Mouse (Mus musculus): ENCODE measurements around the gene Cort. TPM values are rescaled to one million over a fixed set of nuclear protein-coding genes. Genes with fewer than 3 reads are reported as not detected.

Gene Cort
- total RNA-seq, 2 experiments from 2014 or later, result 8.2 to 16.5 TPM

GRCm38 (mm10) chr4:149099369-149100017 lies 27.1 kb downstream of the Cort start, which contains the start of gene Pex14:
TSS of gene Pex14 (minus strand) at chr4:149099876.
- peak; percentile 91 to 93 for DNase-seq (ENCODE audit: low spot score in 2 of 2)

DNA sequence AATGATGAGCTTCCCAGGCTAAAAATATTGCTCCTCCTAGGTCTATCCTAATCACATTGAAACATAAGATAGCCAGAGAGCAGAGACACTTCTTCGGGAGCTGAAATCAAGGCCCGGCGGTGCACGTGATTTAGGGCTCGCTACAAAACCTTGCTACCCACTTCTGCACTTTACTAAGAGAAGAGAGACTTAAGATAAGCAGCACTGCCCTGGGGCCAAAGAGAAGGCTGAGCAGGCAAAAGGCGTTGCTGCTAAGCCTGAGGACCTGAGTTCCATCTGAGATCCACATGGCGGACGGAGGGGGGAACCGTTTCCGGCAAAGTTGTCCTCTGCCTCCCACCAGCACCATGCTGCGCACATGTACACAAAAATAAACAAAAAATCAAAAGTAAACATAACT lies 28.0 kb downstream of the Cort start:
- no peak for DNase-seq (ENCODE audit: low spot score in 2 of 2)

GRCm38 (mm10) chr4:149097956-149098355 lies 28.6 kb downstream of the Cort start:
- DNase-seq (ENCODE audit: low spot score in 2 of 2), result no peak

DNA sequence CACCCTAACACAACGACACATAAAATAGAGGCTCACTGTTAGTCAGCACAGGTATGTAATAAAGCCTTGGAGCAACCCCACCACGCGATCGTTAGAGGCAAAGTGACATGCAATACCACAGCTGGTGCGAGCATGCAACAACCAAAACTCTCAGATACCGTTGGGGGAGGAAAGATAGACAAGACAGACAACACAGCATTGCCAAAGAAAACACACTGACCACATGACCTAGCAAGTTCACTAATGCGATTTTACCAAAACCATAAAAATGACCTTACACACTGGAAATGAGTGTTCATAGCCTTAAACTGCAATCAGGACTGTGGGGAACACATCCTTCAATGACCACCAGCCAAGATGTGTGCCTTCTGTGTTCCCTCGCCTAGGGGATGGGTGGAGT lies 35.2 kb downstream of the Cort start:
- DNase-seq (ENCODE audit: low spot score in 2 of 2), result no peak

GRCm38 (mm10) chr4:149085381-149085780 lies 41.2 kb downstream of the Cort start:
- DNase-seq (ENCODE audit: low spot score in 2 of 2), result no peak

DNA sequence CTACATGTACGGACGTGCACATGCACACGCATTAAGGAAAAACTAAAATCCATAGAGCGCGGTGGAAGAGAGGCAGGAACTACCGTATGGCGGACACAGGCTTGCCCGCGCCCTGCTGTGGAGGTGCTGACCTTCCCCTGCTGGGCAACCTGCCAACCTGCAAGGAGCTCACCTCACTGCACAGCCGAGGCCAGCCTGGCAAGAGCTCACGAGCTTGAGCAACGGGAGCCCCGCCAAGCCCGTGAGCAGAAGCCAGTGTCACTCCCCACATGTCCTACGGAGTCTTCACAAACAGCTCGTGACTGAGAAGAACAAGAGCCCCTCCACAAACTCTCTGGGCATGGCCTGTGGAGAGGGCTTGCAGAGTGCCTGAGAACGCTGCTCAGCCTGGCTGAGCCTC lies 45.0 kb downstream of the Cort start:
- no peak for DNase-seq (ENCODE audit: low spot score in 2 of 2)

GRCm38 (mm10) chr4:149080111-149080510 lies 46.5 kb downstream of the Cort start:
- DNase-seq (ENCODE audit: low spot score in 2 of 2), result no peak

DNA sequence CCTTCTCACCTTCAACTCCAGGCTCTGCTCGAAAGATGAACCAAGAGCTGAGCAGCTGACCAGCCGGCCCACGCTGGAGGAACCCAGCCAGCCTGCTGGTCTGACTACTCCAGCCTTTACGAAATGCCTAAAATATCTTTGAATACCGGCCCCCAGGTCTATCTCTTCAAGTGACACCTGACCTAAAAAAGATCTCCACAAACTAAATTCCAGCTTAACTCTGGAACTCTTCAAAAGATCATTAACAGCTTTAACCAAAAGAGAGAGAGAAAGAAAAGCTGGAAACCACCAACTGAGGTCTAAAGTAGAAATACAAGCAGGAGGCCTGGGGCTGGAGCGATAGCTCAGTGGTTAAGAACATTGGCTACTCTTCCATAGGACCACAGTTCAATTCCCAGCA lies 46.9 kb downstream of the Cort start:
- DNase-seq (ENCODE audit: low spot score in 2 of 2), result no peak

- no peak for DNase-seq (ENCODE audit: low spot score in 2 of 2)
Measured at GRCm38 (mm10) chr4:149078261-149078660, 48.3 kb downstream of the Cort start.

- DNase-seq (ENCODE audit: low spot score in 2 of 2), result peak; percentile 65 to 69
Measured at GRCm38 (mm10) chr4:149075871-149076575, 50.5 kb downstream of the Cort start.

- no peak for DNase-seq (ENCODE audit: low spot score in 2 of 2)
Measured at GRCm38 (mm10) chr4:149075073-149075472, 51.5 kb downstream of the Cort start.

Other genes starting within 250 kb of the Cort start
- 10 to 100 TPM; 52.1 to 55.0 TPM for gene Pex14, start 26.9 kb downstream of the Cort start, total RNA-seq (2021)
- 10 to 100 TPM; 58.9 to 62.9 TPM for gene Dffa, start 22.6 kb downstream of the Cort start, total RNA-seq (2021)
- 10 to 100 TPM; 26.4 to 31.4 TPM for gene Cenps, start 10.9 kb upstream of the Cort start, total RNA-seq (2021)
- gene Pgd, start 40.0 kb upstream of the Cort start, total RNA-seq (2021), result 10 to 100 TPM; 33.1 to 37.7 TPM
- 100 to 1,000 TPM; 429 to 451 TPM for gene Kif1b, start 180.9 kb upstream of the Cort start, total RNA-seq (2021)

Data from left cerebral cortex, adult 18-20 months (tissue).